Mouse (Mus musculus) megakaryocyte, embryonic 14.5 days (primary cell): ENCODE results near the gene Cercam. TPM values are rescaled to one million over a fixed set of nuclear protein-coding genes. Genes with fewer than 3 reads are reported as not detected.
"Not testable (repeated sequence)": the region's sequence is repeated elsewhere in the genome, so short reads cannot be mapped to it uniquely, and the experiment has no call there.

Experiments used
- H3K27me3 ChIP-seq: replicated peaks from 2 replicates; pipeline ENCODE3; 2012; ENCODE audit warnings: inconsistent platforms
- H3K36me3 ChIP-seq: replicated peaks from 2 replicates; pipeline ENCODE3; 2012; ENCODE audit warnings: low read length, inconsistent platforms, mixed read lengths
- H3K4me1 ChIP-seq: 2 replicates; pipeline ENCODE4 v1.6.1; 2012; ENCODE audit warnings: inconsistent platforms
- H3K4me3 ChIP-seq: replicated peaks from 2 replicates; pipeline ENCODE3; 2012; ENCODE audit warnings: moderate library complexity, mild to moderate bottlenecking, inconsistent platforms
- H3K9me3 ChIP-seq: 2 replicates; pipeline ENCODE4 v1.6.1; 2012; ENCODE audit warnings: inconsistent platforms
- FLI1 ChIP-seq: IDR thresholded peaks from 2 replicates; pipeline ENCODE4 v1.6.1; 2012; ENCODE audit warnings: low read length, inconsistent platforms, mixed read lengths
- GATA1 ChIP-seq: IDR thresholded peaks from 3 replicates; pipeline ENCODE4 v1.6.1; 2012; ENCODE audit warnings: mixed read lengths, low read length, inconsistent platforms, borderline replicate concordance
- polyA plus RNA-seq: library from polyadenylated mRNA; stranded (reverse); fragments of >175 nt; gene quantifications from 2 replicates; pipeline ENCODE4 v1.2.3, GENCODE M21; 2012; ENCODE audit warnings: low replicate concordance; ENCODE audit not compliant: insufficient read depth

The Cercam gene
- polyA plus RNA-seq, 1 experiment = 68.0 TPM

DNA sequence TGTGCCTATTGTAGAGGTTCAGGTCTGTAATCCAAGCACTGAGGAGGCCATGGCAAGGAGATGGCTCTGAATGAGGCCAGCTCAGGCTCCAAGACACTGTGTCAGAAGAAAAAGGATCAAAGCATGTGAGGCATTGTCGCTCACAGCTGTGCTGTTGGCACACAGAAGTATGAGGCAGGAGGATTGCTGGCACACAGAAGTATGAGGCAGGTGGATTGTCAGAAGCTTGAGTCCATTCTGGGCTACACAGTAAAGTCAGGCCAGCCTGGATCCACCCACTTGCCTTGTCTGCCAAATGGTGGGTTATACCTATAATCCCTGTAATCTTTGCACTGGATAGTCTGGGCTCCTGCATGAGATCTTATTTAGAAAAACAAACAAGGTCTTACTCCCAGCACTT, 29.1 kb downstream of the Cercam start:
- no peak overlapping the region for H3K4me3 ChIP-seq
- H3K9me3 ChIP-seq = no peaks in the 10 kb centered on the region
- H3K27me3 ChIP-seq = no peaks in the 10 kb centered on the region
- H3K4me1 ChIP-seq = no peaks in the 10 kb centered on the region
- TF ChIP-seq FLI1 (no peak), GATA1 (no peak)
- H3K36me3 ChIP-seq = peaks cover 98% of the 10 kb centered on the region

DNA sequence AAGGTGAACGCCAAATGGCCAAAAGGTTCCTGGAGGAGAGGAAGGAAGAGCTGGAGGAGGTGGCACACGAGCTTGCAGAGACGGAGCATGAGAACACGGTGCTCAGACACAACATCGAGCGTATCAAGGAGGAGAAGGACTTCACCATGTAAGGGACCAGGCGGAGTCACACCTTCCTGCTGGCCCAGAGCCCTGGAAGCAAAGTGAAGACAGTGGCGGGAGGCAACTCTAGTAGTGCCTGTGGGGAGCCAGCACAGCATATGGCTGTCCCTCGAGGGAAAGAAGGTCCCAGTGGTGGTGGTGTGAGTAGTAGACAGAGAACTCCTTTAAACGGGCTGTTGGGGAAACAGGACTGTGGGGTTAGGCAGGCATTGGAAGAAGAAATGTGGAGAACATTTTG, 33.2 kb downstream of the Cercam start:
- no peaks in the 10 kb centered on the region for H3K9me3 ChIP-seq
- H3K4me1 ChIP-seq = peaks cover 4% of the 10 kb centered on the region; the same call in 1 of the 2 replicates
- TF ChIP-seq FLI1 (no peak), GATA1 (no peak)
- H3K36me3 ChIP-seq = peaks cover 100% of the 10 kb centered on the region
- H3K27me3 ChIP-seq = no peaks in the 10 kb centered on the region
- no peak overlapping the region for H3K4me3 ChIP-seq

DNA sequence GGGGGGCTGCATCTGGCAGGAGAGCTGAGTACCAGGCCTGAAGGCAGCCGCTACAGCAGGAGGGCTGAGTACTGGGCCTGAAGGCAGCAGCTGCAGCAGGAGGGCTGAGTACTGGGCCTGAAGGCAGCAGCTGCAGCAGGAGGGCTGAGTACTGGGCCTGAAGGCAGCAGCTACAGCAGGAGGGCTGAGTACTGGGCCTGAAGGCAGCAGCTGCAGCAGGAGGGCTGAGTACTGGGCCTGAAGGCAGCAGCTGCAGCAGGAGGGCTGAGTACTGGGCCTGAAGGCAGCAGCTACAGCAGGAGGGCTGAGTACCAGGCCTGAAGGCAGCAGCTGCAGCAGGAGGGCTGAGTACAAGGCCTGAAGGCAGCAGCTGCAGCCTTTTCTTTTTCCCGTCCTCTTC, 39.2 kb downstream of the Cercam start:
- H3K4me1 ChIP-seq, H3K9me3 ChIP-seq, H3K27me3 ChIP-seq, H3K4me3 ChIP-seq: not testable (repeated sequence)
- H3K36me3 ChIP-seq = peaks cover 91% of the 10 kb centered on the region

DNA sequence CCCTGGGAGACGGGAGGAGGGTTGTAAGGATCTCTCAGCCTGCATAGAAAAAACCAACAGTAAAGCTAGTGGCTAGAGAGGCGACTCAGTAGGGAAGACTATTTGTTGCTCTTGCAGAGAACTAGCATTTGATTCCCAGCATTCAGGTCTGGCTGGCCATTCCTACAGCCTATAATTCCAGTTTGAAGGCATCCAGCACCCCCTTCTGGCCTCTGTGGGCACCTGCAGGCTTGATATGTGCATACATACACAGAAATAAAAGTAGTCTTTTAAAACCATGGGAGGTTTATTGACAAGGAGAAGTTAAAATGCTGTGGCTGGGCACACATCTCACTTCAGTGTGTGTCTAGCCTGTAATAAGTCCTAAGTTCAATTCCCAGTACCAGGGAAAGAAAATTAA, 41.1 kb downstream of the Cercam start:
- TF ChIP-seq GATA1 = no peak
- no peak for TF ChIP-seq FLI1
- no peaks in the 10 kb centered on the region for H3K27me3 ChIP-seq
- peaks cover 90% of the 10 kb centered on the region for H3K36me3 ChIP-seq
- H3K4me3 ChIP-seq = no peak overlapping the region
- H3K9me3 ChIP-seq = no peaks in the 10 kb centered on the region
- no peaks in the 10 kb centered on the region for H3K4me1 ChIP-seq

DNA sequence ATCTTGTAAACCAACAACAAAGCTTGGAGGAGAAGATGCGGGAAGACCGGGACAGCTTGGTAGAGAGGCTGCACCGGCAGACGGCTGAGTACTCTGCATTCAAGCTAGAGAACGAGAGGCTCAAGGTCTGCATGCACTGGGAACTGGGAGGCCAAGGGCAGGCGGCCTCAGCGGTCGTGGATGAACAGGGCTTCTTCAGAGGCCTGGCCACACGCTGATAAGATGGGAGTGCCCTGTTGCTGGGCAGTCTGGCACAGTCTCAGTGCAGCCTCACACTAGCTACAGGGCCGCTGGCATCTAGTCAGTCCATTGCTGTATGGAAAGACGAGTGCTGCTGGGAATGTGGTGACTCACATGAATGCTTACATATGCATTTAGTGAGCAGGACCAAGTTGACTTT, 48.7 kb downstream of the Cercam start:
- Histone ChIP-seq H3K9me3 (no peaks in the 10 kb centered on the region), H3K27me3 (no peaks in the 10 kb centered on the region), H3K4me1 (peaks cover 10% of the 10 kb centered on the region; the same call in 1 of the 2 replicates), H3K36me3 (peaks cover 95% of the 10 kb centered on the region), H3K4me3 (no peak overlapping the region)
- no peak for TF ChIP-seq GATA1

DNA sequence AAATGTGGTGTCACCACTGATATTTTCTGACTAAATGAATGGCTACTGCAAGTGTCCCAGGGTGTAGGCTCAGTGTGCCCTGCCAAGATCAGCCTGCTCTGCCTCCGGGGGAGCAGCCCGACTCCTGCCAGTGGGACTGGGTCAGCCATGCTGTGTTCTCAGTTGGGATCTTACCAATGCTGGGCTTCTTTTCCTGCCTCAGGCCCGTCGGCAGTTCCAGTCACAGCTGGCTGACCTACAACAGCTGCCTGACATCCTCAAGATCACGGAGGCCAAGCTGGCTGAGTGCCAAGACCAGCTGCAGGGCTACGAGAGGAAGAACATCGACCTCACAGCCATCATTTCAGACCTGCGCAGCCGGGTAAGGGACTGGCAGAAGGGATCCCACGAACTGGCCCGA, 53.0 kb downstream of the Cercam start:
- no peaks in the 10 kb centered on the region for H3K9me3 ChIP-seq
- no peak overlapping the region for H3K4me3 ChIP-seq
- H3K4me1 ChIP-seq = peaks cover 9% of the 10 kb centered on the region; the same call in 1 of the 2 replicates
- peaks cover 97% of the 10 kb centered on the region for H3K36me3 ChIP-seq
- no peak for TF ChIP-seq FLI1
- no peak for TF ChIP-seq GATA1
- no peaks in the 10 kb centered on the region for H3K27me3 ChIP-seq

DNA sequence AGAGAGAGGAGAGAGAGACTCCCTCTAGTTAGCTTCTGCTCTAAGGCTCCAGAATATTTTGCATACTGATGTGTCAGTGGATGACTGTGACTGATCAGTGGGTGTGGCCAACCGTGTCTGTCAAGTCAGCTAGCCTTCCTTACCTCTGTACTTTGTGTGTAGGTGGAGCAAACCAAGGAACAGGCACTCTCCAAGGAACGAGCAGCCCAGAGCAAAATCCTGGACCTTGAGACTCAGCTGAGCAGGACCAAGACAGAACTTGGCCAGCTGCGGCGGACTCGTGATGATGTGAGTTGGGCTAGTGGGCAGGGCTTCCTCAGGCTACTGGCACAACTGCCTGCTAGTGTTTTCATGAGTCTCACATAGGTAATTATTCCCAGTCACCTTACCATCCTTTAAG, 57.6 kb downstream of the Cercam start:
- Histone ChIP-seq H3K4me1 (no peaks in the 10 kb centered on the region), H3K4me3 (no peak overlapping the region), H3K36me3 (peaks cover 96% of the 10 kb centered on the region), H3K27me3 (no peaks in the 10 kb centered on the region), H3K9me3 (no peaks in the 10 kb centered on the region)
- TF ChIP-seq GATA1 (no peak), FLI1 (no peak)

DNA sequence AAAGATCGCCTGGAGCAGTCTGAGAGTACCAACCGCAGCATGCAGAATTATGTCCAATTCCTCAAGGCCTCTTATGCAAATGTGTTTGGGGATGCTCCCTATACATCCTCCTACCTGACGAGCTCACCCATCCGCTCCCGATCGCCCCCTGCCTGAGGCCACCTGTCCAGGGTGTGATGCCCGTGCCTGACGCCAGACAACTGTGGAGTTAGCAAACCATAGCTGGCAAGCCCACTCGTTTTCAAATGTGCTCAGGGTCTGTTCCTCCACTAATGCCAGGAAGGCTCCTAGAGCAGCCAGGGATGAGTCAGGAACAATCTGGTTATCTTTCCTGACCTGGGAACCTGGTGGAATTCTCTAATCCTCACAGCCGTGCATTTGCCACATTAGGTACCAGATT, 61.5 kb downstream of the Cercam start:
- TF ChIP-seq GATA1 = no peak
- no peak for TF ChIP-seq FLI1
- H3K36me3 ChIP-seq = peaks cover 61% of the 10 kb centered on the region

DNA sequence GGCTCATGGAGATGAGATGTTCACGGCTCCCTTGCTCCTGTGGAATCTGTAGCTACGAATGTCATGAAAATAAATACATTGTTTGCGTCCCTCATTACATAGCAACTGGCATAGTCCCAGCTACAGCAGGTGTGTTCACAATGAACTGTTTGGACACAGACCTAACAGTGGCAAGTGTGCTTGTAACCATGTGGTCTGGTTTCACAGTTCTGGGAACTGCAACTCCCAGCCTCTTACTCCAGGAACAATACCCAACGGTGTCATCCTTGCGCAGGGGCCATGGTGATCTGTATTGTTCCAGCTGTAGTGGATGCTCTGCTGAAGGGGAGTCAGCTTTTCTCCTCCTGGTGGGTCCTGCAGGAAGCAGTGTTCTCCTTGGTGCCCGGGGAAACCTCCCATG, 62.2 kb downstream of the Cercam start:
- peaks cover 54% of the 10 kb centered on the region for H3K36me3 ChIP-seq
- no peak overlapping the region for H3K4me3 ChIP-seq
- H3K9me3 ChIP-seq = no peaks in the 10 kb centered on the region
- H3K27me3 ChIP-seq = no peaks in the 10 kb centered on the region
- peaks cover 10% of the 10 kb centered on the region for H3K4me1 ChIP-seq
- TF ChIP-seq GATA1 (no peak), FLI1 (no peak)

More for the DNA sequence above, 61.5 kb downstream of the Cercam start:
- Histone ChIP-seq H3K27me3 (no peaks in the 10 kb centered on the region), H3K4me3 (no peak overlapping the region), H3K9me3 (no peaks in the 10 kb centered on the region), H3K4me1 (peaks cover 6% of the 10 kb centered on the region; the same call in 1 of the 2 replicates)

Other genes with a start within 250 kb of the Cercam start
- gene Rapgef1, start 249.4 kb upstream of the Cercam start, polyA plus RNA-seq = 13.8 and 14.5 TPM in 2 replicates
- not detected in 2 replicates for gene Gm13420, start 117.5 kb upstream of the Cercam start, polyA plus RNA-seq
- gene Gm13547, start 109.9 kb upstream of the Cercam start, polyA plus RNA-seq = not detected in 2 replicates
- 103 and 212 TPM in 2 replicates for gene Coq4, start 81.7 kb upstream of the Cercam start, polyA plus RNA-seq
- 3.2 TPM in 1 of 2 replicates, not detected in the other for gene Trub2, start 80.7 kb upstream of the Cercam start, polyA plus RNA-seq
- 12.4 and 15.2 TPM in 2 replicates for gene Slc27a4, start 66.5 kb upstream of the Cercam start, polyA plus RNA-seq
- gene Urm1, start 49.1 kb upstream of the Cercam start, polyA plus RNA-seq = 74.8 and 193 TPM in 2 replicates
- gene Odf2, start 20.1 kb downstream of the Cercam start, polyA plus RNA-seq = 2.2 and 19.1 TPM in 2 replicates
- 8.3 and 30.4 TPM in 2 replicates for gene Gle1, start 66.3 kb downstream of the Cercam start, polyA plus RNA-seq
- gene Sptan1, start 96.4 kb downstream of the Cercam start, polyA plus RNA-seq = 4.4 and 63.0 TPM in 2 replicates
- gene Wdr34, start 179.7 kb downstream of the Cercam start, polyA plus RNA-seq = 11.7 and 12.4 TPM in 2 replicates
- 207 and 239 TPM in 2 replicates for gene Set, start 188.2 kb downstream of the Cercam start, polyA plus RNA-seq
- 19.4 and 62.2 TPM in 2 replicates for gene Pkn3, start 208.5 kb downstream of the Cercam start, polyA plus RNA-seq
- 58.2 and 66.6 TPM in 2 replicates for gene Zdhhc12, start 224.5 kb downstream of the Cercam start, polyA plus RNA-seq